Mouse (Mus musculus) lung, postnatal 0 days (tissue): Measurements from ENCODE around the gene Olfr921.

Experiments used
- CTCF ChIP-seq: IDR thresholded peaks from 2 replicates; pipeline ENCODE4 v1.5.1; 2016; ENCODE audit warnings: antibody characterized with exemption, mild to moderate bottlenecking
- EP300 ChIP-seq: IDR thresholded peaks from 2 replicates; pipeline ENCODE4 v1.6.1; 2016; ENCODE audit warnings: antibody characterized with exemption, mild to moderate bottlenecking, control low read depth

- TF ChIP-seq EP300 = no peak
- TF ChIP-seq CTCF = no peak
These were observed 31.5 kb upstream of the Olfr921 start for GRCm38 (mm10) chr9:38741408-38741807.
